Mouse (Mus musculus) myocyte (in vitro differentiated cells): Measurements from ENCODE around the gene Parn. TPM values are rescaled to one million over a fixed set of nuclear protein-coding genes. Genes with fewer than 3 reads are reported as not detected.

Experiments used
- H3K27me3 ChIP-seq: one replicate; pipeline ENCODE4 v1.6.1; 2011; ENCODE audit not compliant: control insufficient read depth, insufficient read depth, insufficient read length
- H3K36me3 ChIP-seq: one replicate; pipeline ENCODE4 v1.6.1; 2011; ENCODE audit not compliant: control insufficient read depth, insufficient read depth
- H3K4me2 ChIP-seq: one replicate; pipeline ENCODE4 v1.6.1; 2011; ENCODE audit warnings: low read depth, control low read depth
- H3K4me3 ChIP-seq: one replicate; pipeline ENCODE4 v1.5.1; 2011; ENCODE audit warnings: mild to moderate bottlenecking, control low read depth, moderate library complexity
- H3K79me2 ChIP-seq: one replicate; pipeline ENCODE4 v1.6.1; 2011; ENCODE audit not compliant: control insufficient read depth, insufficient read depth
- H3ac ChIP-seq: one replicate; pipeline ENCODE4 v1.6.1; 2011; ENCODE audit not compliant: control insufficient read depth, insufficient read length
- CEBPB ChIP-seq: IDR thresholded peaks from 2 replicates; pipeline ENCODE4 v1.6.1; 2011; ENCODE audit warnings: mild to moderate bottlenecking, moderate library complexity; ENCODE audit not compliant: poor library complexity, insufficient read depth, severe bottlenecking
- E2F4 ChIP-seq: IDR thresholded peaks from one replicate; pipeline ENCODE4 v1.6.1; 2011; ENCODE audit warnings: mild to moderate bottlenecking, control low read depth, moderate library complexity; ENCODE audit not compliant: insufficient read depth
- MAX ChIP-seq: IDR thresholded peaks from one replicate; pipeline ENCODE4 v1.6.1; 2011; ENCODE audit warnings: low read depth, mild to moderate bottlenecking, control low read depth
- MYOD1 ChIP-seq, 3 experiments: IDR thresholded peaks; one replicate each; pipeline ENCODE4 v1.6.1; 2011; ENCODE audit warnings: control low read depth in 2 of 3, low read depth in 2 of 3, mild to moderate bottlenecking in 2 of 3, moderate library complexity in 1 of 3; ENCODE audit not compliant: insufficient read length in 2 of 3, control insufficient read depth in 1 of 3
- MYOG ChIP-seq, 3 experiments: IDR thresholded peaks; one replicate each; pipeline ENCODE4 v1.6.1; 2011; ENCODE audit warnings: control low read depth in 2 of 3, low read depth in 2 of 3, mild to moderate bottlenecking in 2 of 3; ENCODE audit not compliant: insufficient read length in 2 of 3, control insufficient read depth in 1 of 3, insufficient read depth in 1 of 3
- POLR2A ChIP-seq: IDR thresholded peaks from one replicate; pipeline ENCODE4 v1.6.1; 2011; ENCODE audit warnings: low read depth, mild to moderate bottlenecking, control low read depth, moderate library complexity; ENCODE audit not compliant: insufficient read length
- POLR2AphosphoS2 ChIP-seq: IDR thresholded peaks from one replicate; pipeline ENCODE4 v1.6.1; 2011; ENCODE audit warnings: low read depth, control low read depth; ENCODE audit not compliant: insufficient read length
- REST ChIP-seq: IDR thresholded peaks from one replicate; pipeline ENCODE4 v1.6.1; 2011; ENCODE audit warnings: mild to moderate bottlenecking, control low read depth, moderate library complexity; ENCODE audit not compliant: insufficient read depth, insufficient read length
- SRF ChIP-seq: IDR thresholded peaks from one replicate; pipeline ENCODE4 v1.6.1; 2011; ENCODE audit warnings: low read depth; ENCODE audit not compliant: control insufficient read depth, insufficient read length
- TCF12 ChIP-seq: IDR thresholded peaks from one replicate; pipeline ENCODE4 v1.6.1; 2011; ENCODE audit warnings: mild to moderate bottlenecking, control low read depth; ENCODE audit not compliant: poor library complexity, insufficient read depth, severe bottlenecking
- TCF3 ChIP-seq: IDR thresholded peaks from one replicate; pipeline ENCODE4 v1.6.1; 2011; ENCODE audit warnings: low read depth, control low read depth; ENCODE audit not compliant: insufficient read length
- USF1 ChIP-seq: IDR thresholded peaks from one replicate; pipeline ENCODE4 v1.6.1; 2011; ENCODE audit warnings: low read depth, mild to moderate bottlenecking, control low read depth, moderate library complexity
- polyA plus RNA-seq: library from polyadenylated mRNA; unstranded; fragments of >200 nt; fragmentation: generic; extraction: Trizol; gene quantifications from one replicate; pipeline ENCODE4 v1.2.1, GENCODE M21; 2012; ENCODE audit warnings: missing spikeins

The Parn gene
- polyA plus RNA-seq, 1 experiment = 14.5 TPM

DNA sequence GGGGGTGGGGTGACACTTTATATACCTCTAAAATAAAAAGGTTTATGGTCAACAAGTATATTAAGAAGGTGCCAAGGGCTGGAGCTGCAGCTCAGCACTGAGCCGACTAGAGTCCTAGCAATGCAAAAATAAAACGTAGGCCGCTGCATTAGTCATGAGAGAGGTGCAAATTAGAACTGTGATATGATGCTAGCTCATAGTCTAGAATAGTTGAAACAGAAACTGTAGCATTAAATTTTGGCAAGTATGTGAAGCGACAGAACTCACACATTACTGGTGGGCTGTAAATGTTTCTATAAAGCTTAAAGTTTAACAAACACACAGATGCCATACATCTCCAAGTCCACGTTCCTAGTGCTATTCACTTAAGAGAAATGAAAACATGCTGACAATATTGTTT, 102.7 kb downstream of the Parn start:
- Histone ChIP-seq H3K4me3 (no peak overlapping the region), H3K36me3 (no peaks in the 10 kb centered on the region), H3K79me2 (no peaks in the 10 kb centered on the region), H3K27me3 (no peaks in the 10 kb centered on the region), H3ac (no peak overlapping the region), H3K4me2 (no peak overlapping the region)
- TF ChIP-seq MAX = no peak
- TF ChIP-seq POLR2A = no peak

DNA sequence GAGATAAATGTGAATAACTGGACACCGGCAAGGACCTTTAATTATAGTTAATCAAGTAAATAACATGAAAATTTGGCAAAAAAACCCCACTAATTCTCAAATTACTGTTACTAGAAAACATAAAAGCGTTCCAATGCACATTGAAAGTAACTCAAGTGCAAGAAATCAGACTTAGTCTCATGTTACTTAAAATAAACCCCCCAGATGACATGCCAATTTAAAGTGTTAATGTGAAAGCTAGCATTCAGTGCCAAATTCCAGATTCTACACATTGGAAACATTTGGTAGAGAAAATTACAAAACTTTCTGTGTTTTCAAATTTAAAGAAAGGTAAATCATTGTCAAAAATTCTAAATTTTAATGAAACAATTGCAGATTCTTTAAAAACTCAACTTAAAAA, 110.2 kb downstream of the Parn start:
- H3K27me3 ChIP-seq = no peaks in the 10 kb centered on the region
- H3K36me3 ChIP-seq = no peaks in the 10 kb centered on the region
- H3K4me3 ChIP-seq = no peak overlapping the region
- no peaks in the 10 kb centered on the region for H3K79me2 ChIP-seq
- TF ChIP-seq USF1 (no peak), MYOG (IDR thresholded peaks at IDR 0.05; ENCODE audit: control insufficient read depth in 1 of 3, insufficient read depth in 1 of 3, insufficient read length in 2 of 3, low read depth in 2 of 3) (no peak), TCF12 (no peak), REST (no peak), TCF3 (no peak)
- no peak overlapping the region for H3ac ChIP-seq
- H3K4me2 ChIP-seq = no peak overlapping the region

DNA sequence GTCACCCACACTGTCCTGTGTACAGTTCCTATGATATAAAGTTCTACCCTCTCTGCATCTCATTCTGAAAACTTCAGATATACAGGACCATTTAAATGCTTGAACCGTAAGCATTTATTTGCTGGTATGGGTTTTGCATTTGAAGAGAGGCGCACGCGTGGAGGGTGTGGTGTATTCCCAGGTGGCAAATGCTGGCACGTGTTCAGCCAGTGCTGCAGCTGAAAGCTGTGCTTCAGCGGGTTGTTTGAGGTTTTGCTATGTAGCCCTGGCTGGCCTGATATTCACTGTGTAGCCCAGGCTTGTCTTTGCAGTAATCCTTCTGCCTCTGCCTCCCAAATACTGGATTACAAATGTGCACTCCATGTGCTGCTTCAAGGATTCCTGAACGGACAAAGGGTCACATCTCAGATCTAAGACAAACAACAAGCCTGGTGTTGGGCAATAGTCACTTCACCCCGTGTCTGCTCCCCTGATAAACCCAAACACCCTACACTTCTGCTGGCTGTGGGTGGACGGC, 111.0 kb downstream of the Parn start:
- Histone ChIP-seq H3ac (no peak overlapping the region), H3K4me3 (no peak overlapping the region), H3K36me3 (no peaks in the 10 kb centered on the region), H3K4me2 (no peak overlapping the region), H3K27me3 (no peaks in the 10 kb centered on the region), H3K79me2 (no peaks in the 10 kb centered on the region)
- TF ChIP-seq MAX (no peak), REST (no peak), TCF3 (no peak), MYOD1 (IDR thresholded peaks at IDR 0.05; ENCODE audit: control insufficient read depth in 1 of 3, insufficient read length in 2 of 3, low read depth in 2 of 3) (no peak), CEBPB (no peak), TCF12 (no peak)

DNA sequence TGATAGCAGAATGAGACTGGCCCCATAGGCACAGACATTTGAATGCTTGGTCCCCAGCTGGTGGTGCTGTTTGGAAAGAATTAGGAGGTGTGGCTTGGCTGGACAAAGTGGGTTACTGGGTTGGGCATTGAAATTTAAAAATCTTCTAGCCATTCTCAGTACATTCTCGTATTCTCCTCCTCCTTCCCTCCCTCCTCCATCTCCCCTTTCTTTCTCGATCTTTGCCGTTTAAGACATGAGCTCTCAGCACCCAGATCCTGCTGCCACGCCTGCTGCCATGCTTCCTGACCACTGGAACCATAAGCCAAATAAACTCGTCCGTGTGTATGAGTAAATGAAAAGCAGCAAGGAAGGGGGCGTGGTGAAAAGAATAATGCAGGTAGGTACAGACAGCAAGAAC, 111.5 kb downstream of the Parn start:
- Histone ChIP-seq H3K36me3 (no peaks in the 10 kb centered on the region), H3K79me2 (no peaks in the 10 kb centered on the region), H3K4me2 (no peak overlapping the region), H3K27me3 (no peaks in the 10 kb centered on the region), H3K4me3 (no peak overlapping the region), H3ac (no peak overlapping the region)
- TF ChIP-seq MAX (no peak), TCF3 (no peak), CEBPB (no peak), MYOG (IDR thresholded peaks at IDR 0.05; ENCODE audit: control insufficient read depth in 1 of 3, insufficient read depth in 1 of 3, insufficient read length in 2 of 3, low read depth in 2 of 3) (no peak), E2F4 (no peak), TCF12 (no peak), SRF (no peak), REST (no peak), USF1 (no peak), POLR2AphosphoS2 (no peak), MYOD1 (IDR thresholded peaks at IDR 0.05; ENCODE audit: control insufficient read depth in 1 of 3, insufficient read length in 2 of 3, low read depth in 2 of 3) (no peak), POLR2A (no peak)

DNA sequence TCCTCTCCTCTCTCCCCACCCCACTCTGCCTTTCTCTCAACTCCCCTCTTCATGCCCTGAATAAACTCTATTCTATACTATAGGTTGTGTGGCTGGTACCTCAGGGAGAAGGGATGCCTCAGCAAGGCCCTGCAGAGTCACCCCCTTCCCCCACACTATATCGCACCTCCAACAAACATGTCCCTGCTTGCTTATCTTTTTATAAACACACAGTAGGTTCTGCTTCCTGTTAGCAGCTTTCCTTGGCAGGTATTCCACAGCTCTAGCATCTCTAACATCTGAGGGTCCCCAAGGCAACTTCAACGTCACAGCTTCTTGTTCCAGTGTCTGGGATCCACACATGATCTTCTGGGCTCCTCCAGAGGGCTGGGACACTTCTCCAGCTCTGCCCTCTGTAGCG, 117.3 kb downstream of the Parn start:
- H3K4me3 ChIP-seq = no peak overlapping the region
- H3K79me2 ChIP-seq = no peaks in the 10 kb centered on the region
- no peaks in the 10 kb centered on the region for H3K36me3 ChIP-seq
- no peak overlapping the region for H3K4me2 ChIP-seq
- H3K27me3 ChIP-seq = no peaks in the 10 kb centered on the region
- TF ChIP-seq POLR2A = no peak
- no peak for TF ChIP-seq USF1
- no peak for TF ChIP-seq TCF3
- TF ChIP-seq SRF = no peak
- no peak for TF ChIP-seq TCF12
- no peak for TF ChIP-seq POLR2AphosphoS2
- TF ChIP-seq E2F4 = no peak
- TF ChIP-seq MYOD1 (IDR thresholded peaks at IDR 0.05; ENCODE audit: control insufficient read depth in 1 of 3, insufficient read length in 2 of 3, low read depth in 2 of 3) = no peak
- TF ChIP-seq REST = no peak
- no peak for TF ChIP-seq MAX
- no peak for TF ChIP-seq CEBPB
- no peak for TF ChIP-seq MYOG (IDR thresholded peaks at IDR 0.05; ENCODE audit: control insufficient read depth in 1 of 3, insufficient read depth in 1 of 3, insufficient read length in 2 of 3, low read depth in 2 of 3)
- no peak overlapping the region for H3ac ChIP-seq
